Mouse (Mus musculus) cerebellum, adult 9-11 months (tissue): Measurements from ENCODE around the gene Pbx3.
A peak's percentile ranks its signal among the peaks of the same experiment; 100 is the strongest.

Experiments
- DNase-seq: peaks from one replicate; pipeline ENCODE4 v3.0.0; 2022

The Pbx3 gene

DNA sequence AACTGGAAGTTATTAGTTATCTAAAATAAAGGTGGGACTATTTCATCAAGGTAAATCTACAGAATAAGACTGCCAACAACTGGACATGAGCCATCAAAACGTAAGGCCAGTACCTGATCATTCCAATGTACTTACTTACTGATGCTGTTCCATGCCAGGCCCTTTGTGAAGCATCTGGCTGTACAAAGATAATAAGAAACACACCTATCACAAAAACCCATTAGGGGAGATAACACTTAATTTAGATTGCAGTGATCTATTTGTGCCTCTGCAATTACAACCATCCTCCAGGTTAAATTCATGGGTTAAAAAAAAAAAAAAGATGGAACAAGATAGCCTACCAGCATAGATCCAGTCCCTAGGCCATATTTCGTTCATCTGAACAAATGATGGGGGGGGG lies 88.7 kb downstream of the Pbx3 start:
- DNase-seq: no peak

DNA sequence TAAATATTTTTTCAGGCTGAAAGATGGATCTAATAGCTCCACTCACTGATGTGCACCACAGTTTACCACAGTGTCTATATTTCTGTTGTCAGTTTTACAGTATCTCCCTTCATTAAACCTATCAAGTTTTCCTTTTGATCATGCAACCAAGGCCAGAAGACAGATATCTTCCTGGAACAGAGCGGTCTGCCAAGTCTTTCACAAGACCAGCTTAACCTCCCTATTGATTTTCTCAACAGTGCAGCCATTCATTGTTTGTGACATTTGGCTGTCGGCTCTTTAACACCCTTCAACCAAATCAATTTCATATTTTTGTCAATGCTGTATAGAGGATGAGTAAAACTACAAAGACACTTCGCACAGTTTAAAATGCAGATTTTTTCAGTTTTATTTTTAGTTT lies 91.9 kb downstream of the Pbx3 start:
- DNase-seq: no peak

DNA sequence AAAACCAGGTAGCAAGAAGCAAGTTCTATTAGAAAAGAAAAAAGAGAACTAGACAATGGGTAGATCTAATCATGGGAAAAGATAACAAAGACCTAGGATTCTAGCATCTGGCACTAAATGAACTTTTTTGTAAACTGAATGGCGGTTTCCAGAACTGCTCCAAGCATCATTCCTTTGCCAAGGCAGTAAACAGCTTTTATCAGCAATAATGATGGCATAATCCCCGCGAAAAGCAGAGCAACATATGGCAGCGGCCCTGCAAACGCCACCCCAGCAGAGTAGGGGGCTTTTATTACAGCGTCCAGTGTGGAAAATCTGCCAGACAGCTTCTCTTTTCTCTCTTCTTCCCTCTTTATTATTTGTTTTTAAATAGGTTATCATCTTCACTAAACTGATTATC lies 93.2 kb downstream of the Pbx3 start:
- DNase-seq: no peak

DNA sequence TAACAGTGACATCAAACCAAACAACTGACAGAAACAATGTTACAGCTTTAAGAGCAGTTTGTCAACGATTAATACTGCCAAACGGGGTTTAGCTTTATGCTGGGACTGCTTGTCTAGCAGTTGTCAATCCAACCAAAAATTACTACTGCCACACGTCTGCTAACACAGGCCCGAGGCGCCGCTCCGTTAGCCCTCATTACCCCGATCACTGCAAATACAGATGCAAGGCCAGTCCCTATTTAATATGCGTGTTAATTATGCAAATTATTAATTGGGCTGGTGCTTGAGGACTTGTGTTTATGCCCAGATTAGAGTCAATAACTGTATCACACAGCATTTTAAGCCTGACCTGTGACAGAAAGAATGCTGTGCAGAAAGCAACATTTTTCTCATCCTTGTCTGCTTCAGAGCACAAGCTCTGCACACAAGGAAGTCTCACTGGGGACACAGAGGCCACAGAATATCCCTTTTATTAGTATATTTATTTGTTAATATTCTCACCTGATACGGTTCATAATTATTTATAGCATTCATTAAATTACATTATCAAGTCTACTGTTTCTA lies 97.2 kb downstream of the Pbx3 start:
- no peak for DNase-seq

DNA sequence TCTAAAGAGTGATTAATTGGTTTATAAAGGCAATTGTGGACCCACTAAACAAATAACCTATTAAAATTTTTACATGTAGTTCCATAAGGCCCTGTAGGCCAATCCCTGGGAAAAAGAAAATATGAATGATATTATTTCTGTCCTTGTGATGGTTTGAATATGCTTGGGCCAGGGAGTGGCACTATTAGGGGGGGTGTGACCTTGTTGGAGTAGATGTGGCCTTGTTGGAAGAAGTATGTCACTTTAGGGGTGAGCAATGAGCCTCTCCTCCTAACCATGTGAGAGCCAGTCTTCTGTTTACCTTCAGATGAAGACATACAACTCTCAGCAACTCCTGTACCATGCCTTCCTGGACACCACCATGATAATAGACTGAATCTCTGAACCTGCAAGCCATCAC lies 110.9 kb downstream of the Pbx3 start:
- no peak for DNase-seq

DNA sequence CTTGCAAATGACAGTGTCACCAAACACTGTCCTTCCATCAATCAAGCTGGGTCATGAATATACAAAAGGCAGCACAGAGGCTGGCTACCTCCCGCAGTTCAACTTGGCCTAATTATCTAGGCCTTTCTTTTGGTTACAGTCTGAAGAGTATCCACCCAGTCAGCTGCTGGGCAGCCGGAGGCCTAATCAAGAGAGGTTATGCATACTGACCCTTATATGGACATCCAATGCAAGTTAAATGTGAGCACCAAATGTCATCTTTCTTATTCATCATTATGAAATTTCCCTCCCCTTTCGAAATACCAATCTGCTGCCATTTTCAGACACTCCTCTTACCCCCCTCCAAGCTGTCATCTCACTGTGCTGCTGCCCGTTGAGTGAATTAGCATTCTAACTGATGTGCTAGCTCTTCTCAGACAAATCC lies 112.3 kb downstream of the Pbx3 start:
- DNase-seq: no peak

DNA sequence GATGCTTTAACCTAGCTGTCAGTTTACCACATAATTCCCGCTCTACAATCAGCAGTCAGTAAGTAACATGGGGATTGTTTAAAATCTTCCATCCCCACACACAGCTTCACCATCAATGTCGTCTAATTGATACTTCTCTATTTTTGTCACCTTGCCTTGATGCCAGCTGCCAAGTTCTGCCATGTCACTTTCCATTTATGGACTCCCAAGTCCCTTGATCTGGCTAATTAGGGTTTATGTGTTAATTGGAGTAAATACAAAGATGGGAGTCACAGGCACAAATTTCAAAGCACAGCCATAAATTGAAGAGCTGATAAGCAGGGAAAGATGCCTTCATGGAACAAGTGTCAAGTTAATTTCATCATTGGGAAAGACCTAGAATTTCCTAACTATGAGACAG lies 114.7 kb downstream of the Pbx3 start:
- no peak for DNase-seq

DNA sequence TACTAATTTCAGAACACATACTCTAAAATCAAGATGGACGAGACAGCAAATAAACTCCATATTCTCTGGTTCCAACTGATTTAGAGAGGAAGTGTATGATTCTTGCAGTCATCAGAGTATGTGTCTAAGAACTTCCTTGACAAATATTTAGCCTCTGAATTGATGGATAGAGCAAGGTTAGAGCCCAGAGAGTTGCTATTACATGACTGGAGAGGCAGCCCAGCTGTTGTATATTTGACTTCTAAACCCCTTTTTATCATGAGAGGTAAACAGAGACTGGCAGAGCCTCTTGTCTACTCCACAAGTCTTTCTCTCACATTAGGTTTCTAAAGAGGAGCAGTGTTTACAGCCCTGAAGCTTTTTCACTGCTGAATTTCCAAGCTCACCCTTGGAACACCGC lies 115.3 kb downstream of the Pbx3 start:
- DNase-seq: no peak

DNA sequence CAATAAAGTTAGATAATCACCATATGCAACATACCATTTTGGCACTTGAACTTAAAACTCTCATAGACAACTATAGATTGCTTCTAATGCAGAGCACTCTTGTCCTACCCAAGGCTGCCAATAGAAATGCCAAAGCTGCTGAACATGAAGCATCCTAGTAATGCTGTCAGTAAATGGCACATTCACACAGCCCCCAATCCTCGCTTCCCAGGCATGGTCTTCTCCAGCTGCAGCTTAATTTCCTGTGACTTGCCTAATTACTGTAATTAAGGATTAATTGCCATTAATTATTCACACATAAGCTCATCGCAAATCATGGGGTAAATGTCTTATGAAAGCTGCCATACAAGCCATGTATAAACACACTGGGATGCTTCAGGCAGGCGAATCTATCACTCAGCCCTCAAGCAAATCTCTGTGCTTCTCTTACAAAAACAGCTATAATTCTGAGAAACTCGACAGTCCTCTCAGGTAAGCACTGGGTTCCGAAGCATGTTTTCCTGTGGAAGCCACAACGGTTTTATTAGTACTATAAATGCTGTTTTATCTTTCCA lies 116.9 kb downstream of the Pbx3 start:
- no peak for DNase-seq

DNA sequence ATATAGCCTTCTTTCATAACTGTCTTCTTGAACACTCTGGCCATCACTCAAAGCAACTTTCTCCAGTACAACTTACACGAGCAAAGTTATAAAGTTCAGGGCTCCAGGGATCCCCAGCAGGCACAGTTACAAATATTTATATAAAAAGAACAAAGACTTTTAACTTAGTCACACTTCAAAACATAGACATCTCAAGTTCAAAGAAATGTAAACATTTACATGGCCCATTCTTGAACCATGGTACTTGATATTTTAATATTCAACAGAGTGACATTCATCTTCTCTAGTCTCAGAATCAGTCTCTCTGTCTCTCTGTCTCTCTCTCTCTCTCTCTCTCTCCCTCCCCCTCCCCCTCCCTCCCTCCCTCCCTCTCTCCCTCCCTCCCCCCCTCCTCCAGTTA lies 119.3 kb downstream of the Pbx3 start:
- no peak for DNase-seq

DNA sequence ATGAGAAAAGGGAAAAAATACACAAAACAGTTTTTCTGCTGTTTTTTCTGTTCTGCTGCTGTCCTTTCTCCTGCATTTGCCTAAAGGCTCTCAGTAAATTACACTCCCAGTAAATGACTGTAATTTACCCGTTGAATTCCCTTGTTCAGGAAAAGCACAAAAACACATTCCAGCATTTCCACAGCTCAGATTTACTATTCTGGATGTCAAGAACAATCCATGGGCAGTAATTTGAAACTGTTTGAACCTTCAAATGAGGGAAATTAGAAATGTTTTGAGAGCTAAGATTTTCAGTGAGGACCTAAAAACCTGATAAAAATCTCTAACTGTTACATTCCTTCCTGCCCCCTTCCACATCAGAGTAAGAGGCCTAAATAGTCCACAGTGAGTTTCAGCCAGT lies 119.8 kb downstream of the Pbx3 start:
- no peak for DNase-seq

DNA sequence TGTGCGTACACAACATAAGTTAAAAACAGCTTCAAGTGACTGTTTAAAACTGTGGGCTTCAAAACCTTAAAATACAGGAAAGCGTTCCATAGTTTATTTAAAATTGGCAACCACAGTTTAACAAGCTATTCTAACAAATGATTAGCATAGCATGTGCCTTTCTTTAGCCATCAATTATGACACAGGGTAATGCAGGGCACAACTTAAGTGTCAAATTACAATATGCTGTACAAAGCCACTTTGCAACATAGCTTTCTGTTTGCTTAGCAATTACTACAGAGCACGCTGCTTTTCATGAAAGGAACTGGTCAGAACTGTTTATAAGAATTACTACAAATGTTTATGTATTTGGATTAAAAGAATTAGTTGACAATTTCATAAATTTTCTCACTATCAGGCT lies 120.7 kb downstream of the Pbx3 start:
- no peak for DNase-seq

DNA sequence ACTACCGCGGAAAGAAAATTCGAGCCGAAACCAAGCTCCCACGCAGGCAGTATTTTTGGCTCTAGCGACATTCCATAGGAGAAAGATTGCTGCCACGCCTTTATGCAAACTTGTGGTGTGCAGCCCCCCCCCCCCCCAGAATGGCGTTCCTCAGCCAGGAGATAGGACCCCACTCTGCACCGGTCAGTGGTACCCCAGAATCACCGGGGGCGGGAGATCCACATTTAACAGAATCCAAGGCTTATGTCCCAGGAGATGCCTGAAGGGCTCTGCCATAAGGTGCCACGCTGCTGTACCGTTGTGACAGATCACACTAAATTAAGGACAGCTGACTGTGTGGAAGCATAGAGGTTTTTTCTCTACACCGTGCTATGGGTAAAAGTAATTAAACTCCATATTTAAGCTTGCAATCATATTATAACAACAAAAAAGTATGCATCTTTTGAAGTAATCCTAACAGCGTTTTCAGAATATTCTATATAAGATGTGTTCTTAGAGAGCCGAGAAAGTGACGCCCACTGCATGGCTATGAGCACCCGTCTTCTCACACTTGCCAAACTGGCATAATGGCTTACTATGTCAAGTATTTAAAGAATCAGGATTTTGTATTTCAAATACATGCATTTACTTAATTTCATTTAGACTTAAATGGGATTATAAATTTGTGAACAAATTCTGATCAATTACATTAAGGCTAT lies 122.8 kb downstream of the Pbx3 start:
- DNase-seq: peak; percentile 7

DNA sequence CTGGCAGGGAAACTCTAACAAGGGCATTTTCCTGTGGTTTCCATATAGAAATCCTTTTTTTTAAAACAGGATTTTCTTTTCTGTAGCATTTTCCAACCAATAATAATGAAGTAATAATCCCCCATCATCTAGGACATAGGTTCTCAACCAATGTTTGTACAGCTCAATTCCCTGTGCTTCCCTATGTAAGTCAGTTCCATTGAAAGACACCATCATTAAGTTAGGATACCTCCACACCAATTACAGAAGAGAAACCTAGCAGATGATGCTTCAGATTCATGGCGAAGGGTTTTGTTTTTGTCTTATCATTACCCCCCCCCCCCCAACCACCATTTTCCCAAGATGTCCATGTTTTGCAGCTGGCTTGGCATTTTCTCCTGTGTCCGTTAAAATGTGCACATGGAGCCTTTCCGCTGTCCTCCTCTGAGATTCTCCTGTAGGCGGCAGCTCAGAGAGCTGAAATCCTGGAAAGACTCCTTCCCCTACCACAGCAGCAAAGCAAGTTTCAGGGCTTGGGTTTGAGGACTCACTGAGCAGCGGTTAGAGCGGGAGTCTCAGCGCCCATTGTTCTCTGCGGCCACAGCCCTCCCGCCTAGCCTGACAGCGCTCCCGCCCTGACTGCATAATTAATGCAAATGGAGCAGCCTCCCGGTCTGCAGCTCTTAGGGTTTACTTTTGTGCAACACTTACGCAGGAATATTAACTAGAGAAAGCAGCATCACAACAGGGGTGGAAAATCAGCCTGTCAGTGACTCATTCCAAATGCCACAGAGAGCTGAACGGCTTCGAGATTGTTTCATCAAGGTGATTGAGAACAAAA lies 123.6 kb downstream of the Pbx3 start:
- DNase-seq: peak; percentile 40

DNA sequence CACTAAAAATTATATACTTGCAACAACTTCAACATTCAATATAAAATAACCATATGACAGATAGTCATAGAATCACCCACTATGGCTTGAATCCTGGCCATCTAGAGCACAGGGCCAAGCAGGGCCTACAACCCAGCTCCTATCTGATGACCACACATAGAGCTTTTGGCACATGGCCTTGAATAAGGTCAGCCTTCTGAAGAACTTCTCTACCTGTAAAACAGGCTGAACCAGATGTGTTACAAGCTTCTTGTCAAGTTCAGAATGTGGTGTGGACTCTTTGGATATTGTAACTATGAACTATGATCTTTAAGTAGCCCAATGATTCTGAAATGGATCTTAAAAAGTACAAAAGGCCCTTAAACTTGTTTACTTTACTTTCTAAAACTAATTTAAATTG lies 132.1 kb downstream of the Pbx3 start:
- no peak for DNase-seq

DNA sequence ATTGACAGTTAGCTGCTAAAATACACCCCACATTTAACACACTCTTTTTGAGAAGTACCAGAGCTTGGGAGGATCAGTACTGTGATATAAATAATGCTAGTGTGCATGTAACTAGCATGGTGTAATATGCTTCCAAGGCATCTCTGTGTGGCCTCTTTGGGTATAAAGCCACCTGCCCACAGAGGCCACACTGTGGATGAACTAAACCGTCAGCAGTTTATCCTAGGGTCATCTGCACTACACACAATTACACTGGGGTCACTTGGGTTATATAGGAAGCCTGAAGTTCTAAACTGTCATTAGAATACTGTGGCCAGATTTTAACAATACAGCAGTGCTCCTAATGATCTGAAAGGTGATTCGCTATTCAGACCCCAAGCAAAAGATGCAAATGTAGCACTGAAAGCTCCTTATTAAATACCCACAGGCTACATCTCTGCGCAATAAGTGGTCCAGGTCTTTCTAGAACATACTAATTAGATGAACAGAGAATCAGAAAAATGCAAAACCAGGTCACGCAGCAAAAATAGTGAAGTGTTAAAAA lies 133.6 kb downstream of the Pbx3 start:
- no peak for DNase-seq

DNA sequence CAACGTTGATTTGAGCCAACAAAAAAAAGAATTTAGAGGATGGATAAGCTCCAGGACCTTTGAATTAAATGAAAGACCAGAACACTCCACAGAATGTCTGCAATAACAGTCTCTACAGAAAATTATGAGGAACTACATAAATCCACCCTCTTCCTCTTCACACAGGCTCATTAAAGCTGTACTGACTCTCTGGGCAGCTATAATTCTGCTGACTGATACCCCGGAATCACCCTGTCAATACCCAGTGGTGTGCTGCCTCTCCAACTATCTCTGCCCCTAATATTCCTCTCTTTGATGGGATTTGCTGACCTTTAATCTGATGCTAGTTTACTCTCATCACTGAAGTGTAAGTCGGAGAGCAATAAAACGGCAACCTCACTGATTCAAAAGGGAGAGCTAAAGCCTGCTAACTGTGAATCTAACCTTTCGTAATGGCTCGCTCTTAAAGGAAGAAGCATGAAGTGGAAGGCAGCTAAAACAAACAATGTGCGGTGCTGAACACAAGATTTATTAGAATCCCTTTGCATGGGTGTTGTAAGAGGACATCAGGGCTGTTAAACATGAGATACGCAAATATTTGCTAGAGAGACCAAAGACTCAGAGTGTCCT lies 137.4 kb downstream of the Pbx3 start:
- DNase-seq: no peak

DNA sequence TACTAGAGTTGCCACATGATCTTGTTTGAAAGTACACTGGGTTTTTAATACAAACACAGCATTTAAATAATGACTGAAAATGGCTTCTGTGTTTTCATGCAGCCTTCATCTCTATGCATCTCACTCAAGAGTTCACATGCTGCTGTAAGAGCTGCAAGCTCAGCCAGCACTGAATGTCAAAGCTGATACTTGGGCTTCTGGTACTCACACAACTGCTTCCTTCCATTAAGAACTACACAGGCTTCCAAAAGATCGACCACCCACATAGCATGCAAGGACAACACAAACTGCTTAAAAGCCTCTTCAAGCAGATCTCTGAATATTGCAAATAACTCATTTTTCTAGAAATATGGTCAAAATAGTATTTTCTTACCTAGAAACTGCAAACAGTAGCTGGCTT lies 138.7 kb downstream of the Pbx3 start:
- DNase-seq: no peak

DNA sequence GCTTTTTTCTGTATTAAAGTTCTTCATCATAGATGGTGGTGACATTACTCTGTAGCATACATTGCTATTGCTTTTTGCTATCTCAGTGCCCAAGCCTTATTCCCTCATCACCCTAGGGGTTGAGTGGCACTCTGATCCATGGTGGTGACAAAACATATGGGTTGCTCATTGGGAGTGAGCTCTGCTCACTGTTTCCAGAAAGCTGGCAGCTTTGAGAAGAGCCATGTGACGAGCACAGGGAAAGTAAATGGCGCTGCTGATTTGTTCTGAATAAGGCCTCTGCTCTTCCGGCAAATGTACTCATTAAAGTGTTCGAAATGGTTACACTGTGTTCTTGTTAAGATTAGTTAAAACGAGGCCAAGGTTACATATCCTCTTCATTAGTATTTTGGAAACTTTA lies 139.7 kb downstream of the Pbx3 start:
- no peak for DNase-seq

DNA sequence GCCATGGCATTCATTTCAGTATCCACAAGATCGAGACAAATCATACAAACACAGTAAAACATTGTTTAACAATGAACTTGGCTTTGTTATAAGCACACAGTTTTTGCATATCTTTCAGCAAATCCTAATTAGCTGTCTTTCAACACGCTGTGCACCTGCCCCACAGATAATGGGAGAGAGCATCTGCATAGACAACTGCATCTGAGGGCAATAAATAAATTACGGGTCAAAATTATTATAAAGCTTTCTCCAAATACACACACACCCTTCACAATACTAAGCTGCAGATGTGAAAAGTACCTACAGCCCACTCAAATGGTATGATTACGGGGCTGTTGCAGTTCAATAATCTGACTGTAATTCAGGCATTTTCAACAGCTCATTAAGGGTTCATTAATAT lies 145.3 kb downstream of the Pbx3 start:
- DNase-seq: no peak

DNA sequence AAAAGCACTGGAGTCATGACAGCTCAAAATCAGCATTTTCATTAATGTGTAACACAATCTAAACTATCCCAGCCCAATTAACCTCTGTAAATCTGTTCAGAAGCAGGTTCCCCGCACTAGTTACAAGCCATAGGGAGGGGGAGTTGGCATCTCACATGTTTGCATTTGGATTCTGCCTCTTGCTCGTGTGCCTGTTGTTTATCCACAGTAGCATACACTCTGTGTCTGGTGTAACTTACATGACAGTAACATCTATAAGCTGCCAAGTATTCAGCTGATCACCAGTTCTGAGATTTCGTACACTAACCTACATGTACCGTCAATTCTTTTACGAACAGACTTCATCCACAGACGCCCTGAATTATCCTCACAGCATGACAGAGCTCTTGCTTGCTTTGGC lies 147.5 kb downstream of the Pbx3 start:
- no peak for DNase-seq

DNA sequence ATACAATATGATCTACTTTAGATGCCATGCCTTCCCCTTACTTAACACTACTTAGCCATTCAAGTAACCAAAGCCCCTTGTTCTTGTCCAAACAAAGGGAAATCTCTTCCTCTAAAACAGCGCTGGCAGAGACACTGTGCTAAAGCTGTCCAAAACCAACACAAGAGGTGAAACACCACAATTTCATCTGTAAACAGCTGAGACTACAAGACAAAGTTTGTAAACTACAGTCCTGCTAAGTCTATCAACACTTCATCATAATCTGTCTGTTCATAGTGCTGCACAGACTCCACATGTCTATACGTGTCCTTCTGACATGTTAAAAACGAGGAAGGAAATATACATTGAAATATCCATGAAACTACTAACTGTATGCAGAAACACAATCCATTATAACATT lies 151.5 kb downstream of the Pbx3 start:
- no peak for DNase-seq

DNA sequence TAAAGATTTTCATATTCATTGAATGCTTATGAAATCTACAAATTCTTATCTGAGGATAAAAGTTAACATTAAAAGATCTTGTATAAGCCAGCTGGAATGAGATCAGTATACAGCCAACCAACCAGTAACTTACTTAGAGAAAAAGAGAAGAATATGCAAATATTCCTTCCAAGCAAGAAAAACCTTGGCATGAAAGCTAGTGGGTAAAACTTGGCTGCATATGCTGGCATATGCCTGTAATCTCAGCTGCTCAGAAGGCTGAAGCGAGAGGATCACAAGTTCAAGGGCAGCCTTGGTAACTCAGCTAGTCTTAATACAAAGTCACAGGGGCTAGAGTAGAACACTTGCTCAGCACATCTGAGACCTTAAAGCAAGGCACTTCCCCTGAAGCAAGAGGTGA lies 153.8 kb downstream of the Pbx3 start:
- DNase-seq: no peak
